Mouse (Mus musculus): ENCODE measurements around the gene Gart.

- TF ChIP-seq POLR2A (IDR thresholded peaks at IDR 0.05; ENCODE audit: low read depth, low read length) (no peak), CTCF (conservative IDR thresholded peaks at IDR 0.05; ENCODE audit: insufficient read depth, insufficient read length, low read depth, low read length) (no peak)
Measured at GRCm38 (mm10) chr16:91596397-91596778, 50.4 kb downstream of the Gart start.

Data from kidney, adult 2 months (tissue).